Mouse (Mus musculus) embryonic facial prominence, embryonic 12.5 days (tissue): ENCODE measurements around the gene Timp4. TPM values are rescaled to one million over a fixed set of nuclear protein-coding genes. Genes with fewer than 3 reads are reported as not detected.

Experiments used
- ATAC-seq: fragments of 200-750 bp; cut with Nextera tagmentation; 2 replicates; pipeline ENCODE4 v1.8.0; 2017; ENCODE audit not compliant: insufficient number of reproducible peaks, insufficient read depth, low FRiP score, low TSS enrichment
- H3K27ac ChIP-seq: fragments of 300-500 bp; sonication (generic); 2 replicates; pipeline ENCODE4 v1.5.1; 2016; ENCODE audit warnings: mild to moderate bottlenecking
- H3K27me3 ChIP-seq: fragments of 300-500 bp; sonication (generic); 2 replicates; pipeline ENCODE4 v1.6.1; 2016; ENCODE audit warnings: mild to moderate bottlenecking, moderate library complexity
- H3K36me3 ChIP-seq: fragments of 300-500 bp; sonication (generic); 2 replicates; pipeline ENCODE4 v1.6.1; 2016; ENCODE audit warnings: mild to moderate bottlenecking
- H3K4me1 ChIP-seq: fragments of 300-500 bp; sonication (generic); 2 replicates; pipeline ENCODE4 v1.6.1; 2016
- H3K4me2 ChIP-seq: fragments of 300-500 bp; sonication (generic); replicated peaks from 2 replicates; pipeline ENCODE4 v1.6.1; 2016; ENCODE audit warnings: mild to moderate bottlenecking, moderate library complexity
- H3K4me3 ChIP-seq: fragments of 300-500 bp; sonication (generic); 2 replicates; pipeline ENCODE4 v1.5.1; 2016; ENCODE audit warnings: mild to moderate bottlenecking
- H3K9ac ChIP-seq: fragments of 300-500 bp; sonication (generic); 2 replicates; pipeline ENCODE4 v1.6.1; 2016; ENCODE audit warnings: mild to moderate bottlenecking, moderate library complexity
- H3K9me3 ChIP-seq: fragments of 300-500 bp; sonication (generic); 2 replicates; pipeline ENCODE4 v1.6.1; 2016; ENCODE audit warnings: mild to moderate bottlenecking, moderate library complexity
- WGBS: fragments of 180-500 bp; shearing (Covaris S2); methylation state at CpG from one replicate; pipeline ENCODE4 v1.1.7; 2016; 5-methylcytosine and 5-hydroxymethylcytosine counted together
- polyA plus RNA-seq: library from polyadenylated mRNA; unstranded; fragments of >200 nt; fragmentation: Nextera tagmentation; extraction: Ambion mirVana; gene quantifications from 2 replicates; pipeline ENCODE4 v1.2.1, GENCODE M21; 2016

Timp4 gene
- polyA plus RNA-seq, 1 experiment from 2014 or later: 0.47 TPM

- H3K4me3 ChIP-seq: no peak overlapping the region
- no peak overlapping the region for H3K9ac ChIP-seq
- no peaks in the 10 kb centered on the region for H3K9me3 ChIP-seq
- H3K27ac ChIP-seq: no peak overlapping the region
- 58% methylated on average over 3 of the region's 3 CpGs for WGBS
- H3K4me2 ChIP-seq: no peak overlapping the region
- ATAC-seq: no peak
- H3K27me3 ChIP-seq: no peaks in the 10 kb centered on the region
- no peaks in the 10 kb centered on the region for H3K36me3 ChIP-seq
- peaks cover 7% of the 10 kb centered on the region; the same call in 1 of the 2 replicates for H3K4me1 ChIP-seq
These were observed 26.5 kb downstream of the Timp4 start for GRCm38 (mm10) chr6:115225519-115225918.

GRCm38 (mm10) chr6:115221215-115221641, 30.8 kb downstream of the Timp4 start:
- Histone ChIP-seq H3K27me3 (no peaks in the 10 kb centered on the region), H3K27ac (no peak overlapping the region), H3K4me3 (no peak overlapping the region), H3K9ac (no peak overlapping the region), H3K4me2 (no peak overlapping the region), H3K36me3 (no peaks in the 10 kb centered on the region), H3K9me3 (no peaks in the 10 kb centered on the region), H3K4me1 (peaks cover 7% of the 10 kb centered on the region; the same call in 1 of the 2 replicates)
- 83% methylated on average over 8 of the region's 8 CpGs for WGBS
- ATAC-seq: no peak

- H3K27me3 ChIP-seq: no peaks in the 10 kb centered on the region
- H3K27ac ChIP-seq: no peak overlapping the region
- H3K4me1 ChIP-seq: no peaks in the 10 kb centered on the region
- H3K4me2 ChIP-seq: no peak overlapping the region
- no peak overlapping the region for H3K4me3 ChIP-seq
- no peak for ATAC-seq
- 36% methylated on average over 5 of the region's 5 CpGs for WGBS
- H3K9ac ChIP-seq: no peak overlapping the region
- H3K9me3 ChIP-seq: no peaks in the 10 kb centered on the region
- H3K36me3 ChIP-seq: no peaks in the 10 kb centered on the region
These were observed 38.9 kb downstream of the Timp4 start for GRCm38 (mm10) chr6:115213129-115213528.

- no peak for ATAC-seq
- Histone ChIP-seq H3K4me3 (no peak overlapping the region), H3K27ac (no peak overlapping the region), H3K4me2 (no peak overlapping the region), H3K9me3 (no peaks in the 10 kb centered on the region), H3K9ac (no peak overlapping the region), H3K27me3 (no peaks in the 10 kb centered on the region), H3K36me3 (no peaks in the 10 kb centered on the region), H3K4me1 (no peaks in the 10 kb centered on the region)
- WGBS: 47% methylated on average over 5 of the region's 5 CpGs
These were observed 39.7 kb downstream of the Timp4 start for GRCm38 (mm10) chr6:115212132-115212903.

GRCm38 (mm10) chr6:115210820-115211219, 41.2 kb downstream of the Timp4 start:
- H3K9ac ChIP-seq: no peak overlapping the region
- H3K27me3 ChIP-seq: no peaks in the 10 kb centered on the region
- ATAC-seq: no peak
- no peak overlapping the region for H3K27ac ChIP-seq
- no peak overlapping the region for H3K4me3 ChIP-seq
- no peaks in the 10 kb centered on the region for H3K4me1 ChIP-seq
- WGBS: 65% methylated on average over 3 of the region's 3 CpGs
- H3K4me2 ChIP-seq: no peak overlapping the region
- H3K36me3 ChIP-seq: no peaks in the 10 kb centered on the region
- no peaks in the 10 kb centered on the region for H3K9me3 ChIP-seq

- 69% methylated on average over 2 of the region's 2 CpGs for WGBS
- H3K36me3 ChIP-seq: no peaks in the 10 kb centered on the region
These were observed 41.8 kb downstream of the Timp4 start for GRCm38 (mm10) chr6:115210187-115210586.

GRCm38 (mm10) chr6:115203029-115203428, 49.0 kb downstream of the Timp4 start:
- H3K4me1 ChIP-seq: no peaks in the 10 kb centered on the region
- no peak overlapping the region for H3K27ac ChIP-seq
- H3K9me3 ChIP-seq: no peaks in the 10 kb centered on the region
- no peaks in the 10 kb centered on the region for H3K36me3 ChIP-seq
- no peak overlapping the region for H3K9ac ChIP-seq
- H3K4me2 ChIP-seq: no peak overlapping the region
- no peak for ATAC-seq
- no peaks in the 10 kb centered on the region for H3K27me3 ChIP-seq
- WGBS: 73% methylated on average over 3 of the region's 3 CpGs
- no peak overlapping the region for H3K4me3 ChIP-seq

More at GRCm38 (mm10) chr6:115210187-115210586, 41.8 kb downstream of the Timp4 start:
- Histone ChIP-seq H3K27me3 (no peaks in the 10 kb centered on the region), H3K4me2 (no peak overlapping the region), H3K9me3 (no peaks in the 10 kb centered on the region), H3K9ac (no peak overlapping the region), H3K4me1 (no peaks in the 10 kb centered on the region), H3K27ac (no peak overlapping the region), H3K4me3 (no peak overlapping the region)
- no peak for ATAC-seq

GRCm38 (mm10) chr6:115200753-115201152, 51.3 kb downstream of the Timp4 start:
- H3K4me2 ChIP-seq: no peak overlapping the region
- H3K9ac ChIP-seq: no peak overlapping the region
- no peak for ATAC-seq
- H3K4me1 ChIP-seq: no peaks in the 10 kb centered on the region
- WGBS: 87% methylated on average over 3 of the region's 3 CpGs
- no peaks in the 10 kb centered on the region for H3K9me3 ChIP-seq
- no peaks in the 10 kb centered on the region for H3K27me3 ChIP-seq
- H3K4me3 ChIP-seq: no peak overlapping the region
- no peaks in the 10 kb centered on the region for H3K36me3 ChIP-seq
- no peak overlapping the region for H3K27ac ChIP-seq

Other genes with a start within 250 kb of the Timp4 start
- 68.1 and 73.5 TPM in 2 replicates for gene Tamm41, start 214.3 kb downstream of the Timp4 start, polyA plus RNA-seq
- 4.6 and 5.6 TPM in 2 replicates for gene Syn2, start 117.3 kb downstream of the Timp4 start, polyA plus RNA-seq
- gene Gm17482, start 24.9 kb downstream of the Timp4 start, polyA plus RNA-seq: not detected in 2 replicates
- gene Pparg, start 108.7 kb upstream of the Timp4 start, polyA plus RNA-seq: 0.41 and 0.62 TPM in 2 replicates